Mouse (Mus musculus): ENCODE data around the gene Trappc2l.

The Trappc2l gene

DNA sequence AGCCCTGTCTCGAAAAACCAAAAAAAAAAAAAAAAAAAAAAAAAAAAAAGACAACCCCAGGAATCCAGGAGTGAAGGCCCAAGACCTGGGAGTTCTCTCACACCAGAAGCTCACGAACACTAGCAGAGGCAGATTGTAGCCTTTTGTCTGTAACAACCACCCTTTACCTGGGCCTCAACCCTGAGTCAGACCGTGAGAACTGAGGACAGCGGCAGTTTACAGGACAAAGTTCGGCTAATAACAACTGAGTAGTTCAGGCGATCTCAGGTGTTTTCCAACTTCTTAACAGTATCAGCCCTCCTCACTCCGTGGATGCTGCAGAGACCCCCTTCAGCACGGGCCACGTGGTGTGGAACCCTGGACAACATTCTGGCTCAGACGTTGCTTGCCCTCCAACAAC is 24.7 kb upstream of the Trappc2l start:
- no peaks in the 10 kb centered on the region for H3K36me3 ChIP-seq (ENCODE audit: insufficient read depth, low read length)

DNA sequence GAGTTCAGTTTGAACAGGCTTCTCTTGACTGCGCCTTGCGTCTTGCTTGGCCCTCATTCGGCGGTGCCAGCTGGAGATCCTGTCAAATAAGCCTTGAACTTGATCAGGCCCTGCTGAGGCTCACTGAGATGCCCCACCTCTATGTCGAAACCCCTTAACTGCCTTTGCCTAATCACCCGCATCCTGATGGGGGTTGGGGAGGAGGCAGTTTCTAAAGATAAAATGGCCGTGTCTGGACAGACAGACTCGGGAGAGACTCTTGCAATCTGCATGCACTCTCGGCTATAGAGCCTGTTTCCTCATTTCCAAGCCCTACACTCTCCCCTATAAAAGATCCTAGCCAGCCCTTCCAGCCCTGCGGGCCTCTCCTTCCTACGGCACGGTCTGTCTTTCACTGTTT is 18.2 kb upstream of the Trappc2l start:
- Histone ChIP-seq H3K4me3 (replicated peaks; ENCODE audit: low read length) (no peak overlapping the region), H3K9me3 (ENCODE audit: low read length) (no peaks in the 10 kb centered on the region), H3K27me3 (ENCODE audit: insufficient read depth, low read length) (no peaks in the 10 kb centered on the region), H3K4me1 (replicated peaks; ENCODE audit: low read depth, low read length) (peaks cover 20% of the 10 kb centered on the region), H3K36me3 (ENCODE audit: insufficient read depth, low read length) (peaks cover 34% of the 10 kb centered on the region)
- no peak for TF ChIP-seq NANOG (IDR thresholded peaks at IDR 0.05; ENCODE audit: borderline replicate concordance, low read length)
- no peak for TF ChIP-seq POU5F1 (IDR thresholded peaks at IDR 0.05; ENCODE audit: borderline replicate concordance, low read length)
- TF ChIP-seq CTCF (conservative IDR thresholded peaks at IDR 0.05; ENCODE audit: low read length), result no peak

More for the DNA sequence above, 24.7 kb upstream of the Trappc2l start:
- Histone ChIP-seq H3K4me3 (replicated peaks; ENCODE audit: low read length) (0 out of 2 replicates have a peak overlapping the region, but pooled peaks have one; percentile 17), H3K27me3 (ENCODE audit: insufficient read depth, low read length) (0 out of 2 replicates have a peak, but pooled peaks cover 3% of the 10 kb centered on the region), H3K4me1 (replicated peaks; ENCODE audit: low read depth, low read length) (peaks cover 47% of the 10 kb centered on the region), H3K9me3 (ENCODE audit: low read length) (no peaks in the 10 kb centered on the region)
- no peak for TF ChIP-seq NANOG (IDR thresholded peaks at IDR 0.05; ENCODE audit: borderline replicate concordance, low read length)
- TF ChIP-seq CTCF (conservative IDR thresholded peaks at IDR 0.05; ENCODE audit: low read length), result no peak
- no peak for TF ChIP-seq POU5F1 (IDR thresholded peaks at IDR 0.05; ENCODE audit: borderline replicate concordance, low read length)

DNA sequence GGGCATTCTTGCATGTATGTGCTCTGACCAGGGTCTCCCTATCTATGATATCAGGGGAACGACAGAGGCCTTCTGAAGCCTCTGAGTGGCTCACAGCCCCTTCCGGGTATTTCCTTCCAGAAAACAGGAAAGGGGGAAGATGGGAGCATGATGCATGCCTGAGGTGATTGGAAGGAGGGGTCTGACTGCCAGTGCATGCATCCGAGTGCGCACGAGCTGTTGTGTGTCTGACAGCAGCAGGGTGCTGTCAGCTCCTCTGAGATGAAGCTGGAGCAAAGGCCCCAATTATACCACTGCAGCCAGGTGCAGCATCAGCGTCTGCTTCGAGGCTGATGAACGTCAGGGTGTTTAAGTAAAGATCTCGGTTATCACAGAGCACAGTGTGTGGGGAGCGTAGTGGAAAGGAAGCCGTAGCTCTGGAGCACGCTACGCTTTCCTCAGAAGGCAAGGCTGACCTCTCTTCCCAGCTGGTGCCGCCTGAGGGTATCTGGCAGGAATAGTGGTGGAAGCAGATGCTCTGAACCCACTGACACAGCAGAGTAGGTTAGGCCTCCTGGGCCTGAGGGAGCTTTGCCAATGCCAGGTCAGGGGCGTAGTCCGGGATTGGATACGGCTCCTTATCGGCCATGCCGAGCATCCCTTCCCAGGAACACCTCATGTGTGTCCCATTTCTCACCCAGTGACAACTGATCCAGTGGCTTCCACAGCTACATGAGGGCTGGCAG is 17.5 kb upstream of the Trappc2l start:
- H3K9me3 ChIP-seq (ENCODE audit: low read length), result no peaks in the 10 kb centered on the region
- peaks cover 40% of the 10 kb centered on the region for H3K36me3 ChIP-seq (ENCODE audit: insufficient read depth, low read length)
- H3K27me3 ChIP-seq (ENCODE audit: insufficient read depth, low read length), result no peaks in the 10 kb centered on the region
- TF ChIP-seq NANOG (IDR thresholded peaks at IDR 0.05; ENCODE audit: borderline replicate concordance, low read length), result no peak
- no peak overlapping the region for H3K4me3 ChIP-seq (replicated peaks; ENCODE audit: low read length)
- H3K4me1 ChIP-seq (replicated peaks; ENCODE audit: low read depth, low read length), result peaks cover 20% of the 10 kb centered on the region

DNA sequence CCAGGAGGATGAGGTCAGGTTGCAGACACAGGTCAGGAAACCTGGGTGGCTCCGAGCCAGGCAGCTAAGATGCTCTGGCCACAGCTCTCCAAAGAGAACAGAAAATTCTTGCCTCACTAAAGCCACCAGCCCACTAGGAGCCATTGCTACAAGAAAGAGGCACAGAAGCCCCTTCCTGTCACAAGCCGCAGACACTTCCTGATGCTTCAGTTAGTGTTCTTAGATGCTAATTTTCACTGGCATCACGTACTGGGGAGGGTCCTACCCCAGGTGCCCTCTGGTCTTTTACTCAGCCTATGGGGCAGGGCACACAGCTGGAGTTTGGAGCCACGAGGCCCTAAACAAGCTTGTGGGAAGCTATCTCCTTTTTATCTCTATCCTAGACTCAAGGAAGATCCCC is 15.4 kb upstream of the Trappc2l start:
- peaks cover 20% of the 10 kb centered on the region for H3K4me1 ChIP-seq (replicated peaks; ENCODE audit: low read depth, low read length)
- H3K4me3 ChIP-seq (replicated peaks; ENCODE audit: low read length), result no peak overlapping the region
- TF ChIP-seq NANOG (IDR thresholded peaks at IDR 0.05; ENCODE audit: borderline replicate concordance, low read length), result no peak
- TF ChIP-seq CTCF (conservative IDR thresholded peaks at IDR 0.05; ENCODE audit: low read length), result no peak
- no peak for TF ChIP-seq POU5F1 (IDR thresholded peaks at IDR 0.05; ENCODE audit: borderline replicate concordance, low read length)
- H3K27me3 ChIP-seq (ENCODE audit: insufficient read depth, low read length), result no peaks in the 10 kb centered on the region; the same call in 1 of the 2 replicates
- H3K36me3 ChIP-seq (ENCODE audit: insufficient read depth, low read length), result peaks cover 40% of the 10 kb centered on the region
- no peaks in the 10 kb centered on the region for H3K9me3 ChIP-seq (ENCODE audit: low read length)

DNA sequence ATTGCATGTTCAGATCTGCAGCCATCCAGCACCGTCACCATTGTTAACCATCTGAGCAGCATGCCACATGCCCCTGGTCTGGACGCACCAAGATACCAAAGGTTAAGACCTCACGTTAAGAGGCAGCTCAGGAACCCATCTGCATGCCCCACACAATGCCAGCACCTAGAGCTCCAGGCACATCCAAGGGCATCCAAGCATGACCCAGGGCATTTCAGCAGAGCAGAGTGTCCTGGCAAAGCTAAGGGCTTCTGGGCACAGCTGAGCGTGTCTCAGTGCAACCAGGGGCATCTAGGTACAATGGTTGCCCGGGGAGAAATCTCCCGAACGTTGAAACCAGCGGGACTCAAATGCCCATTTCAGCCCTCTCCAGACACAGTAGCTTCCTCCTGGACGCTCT is 10.8 kb upstream of the Trappc2l start:
- TF ChIP-seq CTCF (conservative IDR thresholded peaks at IDR 0.05; ENCODE audit: low read length) (no peak), NANOG (IDR thresholded peaks at IDR 0.05; ENCODE audit: borderline replicate concordance, low read length) (no peak)
- Histone ChIP-seq H3K27me3 (ENCODE audit: insufficient read depth, low read length) (no peaks in the 10 kb centered on the region; the same call in 1 of the 2 replicates), H3K36me3 (ENCODE audit: insufficient read depth, low read length) (peaks cover 24% of the 10 kb centered on the region; the same call in 1 of the 2 replicates)

DNA sequence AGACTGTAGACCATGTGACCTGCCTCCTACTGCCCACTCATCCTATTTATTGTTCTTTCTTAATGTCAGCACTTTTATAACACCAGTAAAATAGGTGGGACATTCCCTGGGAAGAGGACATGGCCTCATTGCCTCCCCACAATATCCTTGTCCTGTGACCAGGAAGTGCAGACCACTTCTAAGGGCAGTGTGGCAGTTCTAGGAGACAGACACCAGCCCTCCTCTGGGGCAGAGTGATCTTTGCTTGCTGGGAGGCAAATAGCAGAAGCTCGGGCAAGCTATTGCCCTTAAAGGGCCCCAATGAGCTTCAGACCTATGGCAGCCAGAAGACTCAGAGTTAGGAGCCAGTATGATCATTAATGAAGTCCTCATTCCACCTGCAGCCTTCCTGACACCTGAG is 6.8 kb upstream of the Trappc2l start:
- no peak for TF ChIP-seq CTCF (conservative IDR thresholded peaks at IDR 0.05; ENCODE audit: low read length)
- no peak for TF ChIP-seq NANOG (IDR thresholded peaks at IDR 0.05; ENCODE audit: borderline replicate concordance, low read length)
- no peak for TF ChIP-seq POU5F1 (IDR thresholded peaks at IDR 0.05; ENCODE audit: borderline replicate concordance, low read length)
- no peaks in the 10 kb centered on the region for H3K4me1 ChIP-seq (replicated peaks; ENCODE audit: low read depth, low read length)
- no peaks in the 10 kb centered on the region for H3K36me3 ChIP-seq (ENCODE audit: insufficient read depth, low read length)
- no peaks in the 10 kb centered on the region; the same call in 1 of the 2 replicates for H3K27me3 ChIP-seq (ENCODE audit: insufficient read depth, low read length)
- no peaks in the 10 kb centered on the region for H3K9me3 ChIP-seq (ENCODE audit: low read length)
- H3K4me3 ChIP-seq (replicated peaks; ENCODE audit: low read length), result no peak overlapping the region

More for the DNA sequence above, 10.8 kb upstream of the Trappc2l start:
- no peaks in the 10 kb centered on the region for H3K9me3 ChIP-seq (ENCODE audit: low read length)
- H3K4me1 ChIP-seq (replicated peaks; ENCODE audit: low read depth, low read length), result peaks cover 3% of the 10 kb centered on the region
- no peak overlapping the region for H3K4me3 ChIP-seq (replicated peaks; ENCODE audit: low read length)

DNA sequence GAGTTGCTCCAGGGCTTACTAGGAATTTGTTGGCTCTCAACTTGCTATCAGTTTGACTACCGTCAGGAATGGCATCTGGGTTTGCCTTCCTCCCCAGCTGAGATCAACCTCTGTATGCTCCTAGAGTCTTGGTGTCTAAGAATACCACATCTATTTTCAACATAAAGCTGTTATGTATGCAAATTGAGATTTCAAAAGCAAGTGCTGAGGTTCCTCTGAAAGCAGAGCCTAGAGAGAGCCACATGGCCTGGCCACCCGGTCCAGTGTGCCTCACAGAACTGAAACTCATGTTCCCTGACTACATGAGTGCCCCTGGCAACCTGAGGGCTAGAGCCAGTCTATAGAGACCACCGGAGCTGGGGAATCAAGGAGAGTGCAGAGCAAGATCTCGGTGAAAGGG is 6.1 kb upstream of the Trappc2l start:
- Histone ChIP-seq H3K9me3 (ENCODE audit: low read length) (no peaks in the 10 kb centered on the region), H3K27me3 (ENCODE audit: insufficient read depth, low read length) (no peaks in the 10 kb centered on the region), H3K36me3 (ENCODE audit: insufficient read depth, low read length) (no peaks in the 10 kb centered on the region), H3K4me3 (replicated peaks; ENCODE audit: low read length) (no peak overlapping the region), H3K4me1 (replicated peaks; ENCODE audit: low read depth, low read length) (peaks cover 3% of the 10 kb centered on the region; the same call in 1 of the 2 replicates)
- TF ChIP-seq NANOG (IDR thresholded peaks at IDR 0.05; ENCODE audit: borderline replicate concordance, low read length) (no peak), POU5F1 (IDR thresholded peaks at IDR 0.05; ENCODE audit: borderline replicate concordance, low read length) (no peak), CTCF (conservative IDR thresholded peaks at IDR 0.05; ENCODE audit: low read length) (no peak)

DNA sequence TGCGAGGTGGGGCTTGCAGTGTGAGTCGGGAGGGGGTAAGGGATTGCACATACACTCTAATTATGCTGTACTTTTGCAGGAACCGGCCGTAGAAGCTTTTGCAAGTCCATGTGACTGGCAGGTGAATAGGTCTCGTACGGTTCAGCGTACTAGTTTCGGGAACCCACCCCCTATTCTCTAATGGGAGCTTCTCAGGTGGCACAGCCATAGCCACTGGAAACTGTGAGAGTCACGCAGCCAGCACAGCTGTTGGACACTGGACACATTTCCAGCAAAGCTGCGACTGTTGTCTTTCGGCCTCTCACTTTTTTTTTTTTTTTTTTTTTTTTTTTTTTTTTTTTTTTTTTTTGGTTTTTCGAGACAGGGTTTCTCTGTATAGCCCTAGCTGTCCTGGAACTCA is 4.6 kb upstream of the Trappc2l start:
- TF ChIP-seq CTCF (conservative IDR thresholded peaks at IDR 0.05; ENCODE audit: low read length) (no peak), POU5F1 (IDR thresholded peaks at IDR 0.05; ENCODE audit: borderline replicate concordance, low read length) (no peak), NANOG (IDR thresholded peaks at IDR 0.05; ENCODE audit: borderline replicate concordance, low read length) (no peak)
- Histone ChIP-seq H3K4me3 (replicated peaks; ENCODE audit: low read length) (no peak overlapping the region), H3K27me3 (ENCODE audit: insufficient read depth, low read length) (no peaks in the 10 kb centered on the region), H3K36me3 (ENCODE audit: insufficient read depth, low read length) (no peaks in the 10 kb centered on the region), H3K4me1 (replicated peaks; ENCODE audit: low read depth, low read length) (peaks cover 9% of the 10 kb centered on the region), H3K9me3 (ENCODE audit: low read length) (no peaks in the 10 kb centered on the region)

DNA sequence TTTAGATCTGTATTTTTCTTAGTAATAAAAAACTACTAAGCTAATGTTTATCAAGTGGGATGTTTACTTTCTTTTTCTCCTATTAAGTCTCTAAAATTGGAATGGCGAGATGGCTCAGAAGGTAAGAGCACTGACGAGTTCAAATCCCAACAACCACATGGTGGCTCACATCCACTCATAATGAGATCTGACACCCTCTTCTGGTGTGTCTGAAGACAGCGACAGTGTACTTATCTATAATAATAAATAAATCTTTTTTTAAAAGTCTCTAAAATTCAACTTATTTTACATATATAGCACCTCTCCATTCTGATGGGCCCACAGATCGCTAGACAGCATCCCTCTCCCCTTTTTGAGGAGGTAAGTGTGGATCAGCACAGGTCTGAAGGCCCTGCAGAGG is 1.2 kb upstream of the Trappc2l start:
- peaks cover 20% of the 10 kb centered on the region for H3K36me3 ChIP-seq (ENCODE audit: insufficient read depth, low read length)
- TF ChIP-seq CTCF (conservative IDR thresholded peaks at IDR 0.05; ENCODE audit: low read length) (no peak), NANOG (IDR thresholded peaks at IDR 0.05; ENCODE audit: borderline replicate concordance, low read length) (no peak), POU5F1 (IDR thresholded peaks at IDR 0.05; ENCODE audit: borderline replicate concordance, low read length) (no peak)
- peaks cover 22% of the 10 kb centered on the region for H3K4me1 ChIP-seq (replicated peaks; ENCODE audit: low read depth, low read length)
- no peaks in the 10 kb centered on the region for H3K9me3 ChIP-seq (ENCODE audit: low read length)
- no peaks in the 10 kb centered on the region for H3K27me3 ChIP-seq (ENCODE audit: insufficient read depth, low read length)
- H3K4me3 ChIP-seq (replicated peaks; ENCODE audit: low read length), result no peak overlapping the region
